Mouse (Mus musculus): ENCODE measurements around the gene Lmtk2. TPM values are rescaled to one million over a fixed set of nuclear protein-coding genes. Genes with fewer than 3 reads are reported as not detected.

Gene Lmtk2
- polyA plus RNA-seq, 1 experiment from 2014 or later = 3.1 TPM

Other genes starting within 250 kb of the Lmtk2 start
- gene Ankrd61, start 202.8 kb upstream of the Lmtk2 start, polyA plus RNA-seq (2015; fragmentation: Nextera tagmentation; extraction: Ambion mirVana) = 0.11 and 0.33 TPM in 2 replicates
- gene Aimp2, start 190.6 kb upstream of the Lmtk2 start, polyA plus RNA-seq (2015; fragmentation: Nextera tagmentation; extraction: Ambion mirVana) = 78.7 and 81.1 TPM in 2 replicates
- gene Pms2, start 190.5 kb upstream of the Lmtk2 start, polyA plus RNA-seq (2015; fragmentation: Nextera tagmentation; extraction: Ambion mirVana) = 15.5 and 18.9 TPM in 2 replicates
- 0.43 and 0.53 TPM in 2 replicates for gene Gm42421, start 172.3 kb upstream of the Lmtk2 start, polyA plus RNA-seq (2015; fragmentation: Nextera tagmentation; extraction: Ambion mirVana)
- 0.63 and 0.74 TPM in 2 replicates for gene Rsph10b, start 167.4 kb upstream of the Lmtk2 start, polyA plus RNA-seq (2015; fragmentation: Nextera tagmentation; extraction: Ambion mirVana)
- gene Ccz1, start 85.6 kb upstream of the Lmtk2 start, polyA plus RNA-seq (2015; fragmentation: Nextera tagmentation; extraction: Ambion mirVana) = 46.1 and 48.8 TPM in 2 replicates
- gene Ocm, start 73.8 kb upstream of the Lmtk2 start, polyA plus RNA-seq (2015; fragmentation: Nextera tagmentation; extraction: Ambion mirVana) = not detected in 2 replicates
- 0.09 and 0.24 TPM in 2 replicates for gene Bhlha15, start 89.8 kb downstream of the Lmtk2 start, polyA plus RNA-seq (2015; fragmentation: Nextera tagmentation; extraction: Ambion mirVana)
- gene Tecpr1, start 123.2 kb downstream of the Lmtk2 start, polyA plus RNA-seq (2015; fragmentation: Nextera tagmentation; extraction: Ambion mirVana) = 13.9 and 19.5 TPM in 2 replicates
- 153 and 183 TPM in 2 replicates for gene Bri3, start 144.0 kb downstream of the Lmtk2 start, polyA plus RNA-seq (2015; fragmentation: Nextera tagmentation; extraction: Ambion mirVana)

Measured in heart, embryonic 15.5 days (tissue).